Mouse (Mus musculus) limb, embryonic 15.5 days (tissue): ENCODE measurements around the gene Pgd. TPM values are rescaled to one million over a fixed set of nuclear protein-coding genes. Genes with fewer than 3 reads are reported as not detected.

Source experiments
- polyA plus RNA-seq: library from polyadenylated mRNA; unstranded; fragments of >200 nt; fragmentation: Nextera tagmentation; extraction: Ambion mirVana; gene quantifications from 2 replicates; pipeline ENCODE4 v1.2.1, GENCODE M21; 2015

Gene Pgd
- polyA plus RNA-seq, 1 experiment from 2014 or later = 108 TPM

Other genes with a start within 250 kb of the Pgd start
- 45.6 and 52.1 TPM in 2 replicates for gene Pex14, start 66.9 kb downstream of the Pgd start, polyA plus RNA-seq
- 38.7 and 38.8 TPM in 2 replicates for gene Dffa, start 62.6 kb downstream of the Pgd start, polyA plus RNA-seq
- 0.37 TPM in 1 of 2 replicates, not detected in the other for gene Cort, start 40.0 kb downstream of the Pgd start, polyA plus RNA-seq
- 27.6 and 27.9 TPM in 2 replicates for gene Cenps, start 29.1 kb downstream of the Pgd start, polyA plus RNA-seq
- gene Kif1b, start 140.9 kb upstream of the Pgd start, polyA plus RNA-seq = 41.6 and 47.3 TPM in 2 replicates